Mouse (Mus musculus) kidney, adult 9 months (tissue): ENCODE results near the gene Elp6.
A peak's percentile ranks its signal among the peaks of the same experiment; 100 is the strongest.

Experiments used
- DNase-seq: peaks from one replicate; pipeline ENCODE4 v3.0.0; 2022

Elp6 gene

DNA sequence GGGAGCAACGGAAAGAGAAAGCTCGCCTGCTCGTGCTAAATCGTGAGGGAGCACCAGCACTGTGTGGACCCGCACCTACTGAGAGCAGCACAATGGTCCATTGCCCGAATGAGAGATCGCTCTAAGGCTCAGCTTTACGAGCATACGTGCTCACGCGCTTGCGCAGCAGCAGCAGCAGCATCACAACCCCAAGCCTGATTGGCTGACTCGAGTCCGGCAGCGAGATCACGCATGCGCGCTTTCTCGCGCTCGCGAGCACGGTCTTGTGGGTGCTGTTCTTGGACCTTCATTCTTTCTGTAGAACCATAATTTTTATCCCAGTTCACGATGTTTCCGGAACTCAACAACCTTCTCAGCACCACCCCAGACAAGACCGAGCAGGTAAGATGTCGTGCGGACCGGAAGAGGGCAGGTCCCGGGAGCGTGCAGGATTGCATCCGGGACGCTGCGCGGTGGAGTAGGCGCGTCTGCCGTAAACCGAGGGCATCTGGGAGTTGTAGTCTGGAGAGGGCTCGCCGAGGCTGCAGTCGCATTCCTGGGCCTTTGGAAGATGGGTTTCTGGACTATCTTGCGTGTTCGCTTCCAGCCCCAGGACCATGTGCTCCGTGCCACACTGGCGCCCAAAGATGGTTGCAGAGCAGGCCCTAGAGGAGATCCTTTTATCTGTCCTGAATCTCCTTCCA, at the start of gene Elp6:
TSS of gene Elp6 (plus strand) at position 205 of the 683 bp plus-strand sequence.
- DNase-seq = peak; percentile 95

DNA sequence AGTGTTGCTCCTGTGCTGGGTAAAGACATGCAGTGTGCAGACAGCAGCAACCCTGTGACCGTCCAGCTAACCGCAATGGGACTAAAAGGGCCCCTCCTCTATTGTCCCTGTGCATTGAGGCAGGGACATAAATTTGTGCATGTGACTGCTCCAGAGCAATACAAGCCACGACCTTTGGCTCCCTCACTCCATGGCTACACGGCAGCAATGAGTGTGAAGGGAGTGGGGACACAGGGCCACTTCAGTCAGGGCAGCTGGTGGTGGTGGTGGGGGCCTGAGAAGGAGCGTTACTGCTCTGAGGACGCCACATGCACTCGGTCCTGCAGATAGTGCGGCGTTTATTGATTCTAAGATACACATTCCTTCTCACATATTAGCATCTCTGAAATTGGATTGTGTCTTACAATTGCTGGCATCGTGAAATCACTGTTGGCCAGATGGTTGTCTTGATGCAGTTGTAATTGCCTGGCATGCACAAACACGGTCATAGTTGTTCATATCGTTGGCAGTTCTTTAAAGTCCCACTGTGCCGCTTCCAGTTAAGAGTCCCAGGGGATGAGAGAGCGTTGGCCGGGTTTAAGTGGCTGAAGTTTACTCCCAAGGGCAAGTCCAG, 49.5 kb upstream of the Elp6 start:
- DNase-seq = no peak

DNA sequence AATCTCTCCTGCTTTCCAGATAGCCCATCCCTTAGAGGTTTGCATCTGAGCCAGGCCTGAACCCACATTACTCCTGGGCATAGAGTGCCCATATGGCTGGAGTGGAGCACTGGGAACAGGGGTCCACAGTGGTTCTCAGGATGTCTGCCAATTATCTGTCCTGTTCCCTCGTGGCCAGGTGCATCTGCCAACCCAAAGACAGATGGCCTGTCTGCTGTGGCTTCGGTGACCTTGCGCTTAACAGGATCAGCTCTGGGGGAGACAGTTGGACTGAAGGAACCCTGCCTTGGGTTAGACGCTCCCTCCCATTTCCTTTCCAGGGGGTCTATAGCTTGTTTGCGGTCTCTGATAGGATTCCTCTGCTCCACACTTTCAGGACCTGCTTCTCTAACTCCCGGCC, 46.3 kb upstream of the Elp6 start:
- no peak for DNase-seq

GRCm38 (mm10) chr9:110259118-110259517, 45.9 kb upstream of the Elp6 start:
- no peak for DNase-seq

DNA sequence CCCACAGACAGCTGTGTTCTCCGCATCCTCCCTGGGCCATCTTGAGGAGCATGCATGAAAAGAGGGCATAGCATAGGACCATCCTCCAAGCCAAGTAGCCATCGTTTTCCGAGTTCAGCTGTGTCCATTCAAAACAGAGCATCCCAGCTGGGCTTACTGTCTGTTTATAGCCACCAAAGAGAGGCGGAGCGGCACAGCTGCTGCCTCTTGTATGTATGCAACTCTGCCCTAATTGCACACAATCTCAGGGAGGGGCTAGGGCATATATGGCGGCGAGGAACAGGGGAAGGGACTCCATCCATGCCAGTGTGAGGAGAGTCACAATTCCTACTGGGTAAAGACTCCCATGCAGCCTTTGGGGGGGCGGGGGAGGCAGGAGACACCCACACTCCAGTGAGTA, 41.8 kb upstream of the Elp6 start:
- no peak for DNase-seq

GRCm38 (mm10) chr9:110264991-110265390, 40.0 kb upstream of the Elp6 start:
- no peak for DNase-seq

DNA sequence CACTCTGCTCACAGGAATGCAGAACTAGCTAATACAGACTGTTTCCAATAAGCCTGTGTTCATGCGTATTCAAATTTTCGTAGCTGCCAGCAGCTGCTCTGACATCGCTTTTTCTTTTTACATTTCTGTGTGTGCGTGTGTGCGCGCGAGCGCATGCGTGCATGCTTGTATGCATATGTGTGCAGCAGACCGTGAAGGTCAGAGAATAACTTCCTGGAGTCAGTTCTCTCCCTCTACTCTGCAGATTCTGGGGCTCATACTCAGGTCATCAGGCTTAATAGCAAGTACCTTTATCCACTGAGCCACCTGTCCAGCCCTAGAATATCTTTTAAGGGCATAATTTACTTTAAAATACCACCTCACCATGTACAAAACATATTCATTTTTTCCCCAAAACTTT, 36.6 kb upstream of the Elp6 start:
- DNase-seq = no peak

GRCm38 (mm10) chr9:110272330-110272729, 32.6 kb upstream of the Elp6 start:
- DNase-seq = no peak

GRCm38 (mm10) chr9:110273507-110273906, 31.5 kb upstream of the Elp6 start:
- no peak for DNase-seq

- no peak for DNase-seq
Observed at GRCm38 (mm10) chr9:110275882-110276281, 29.1 kb upstream of the Elp6 start.

- no peak for DNase-seq
Observed at GRCm38 (mm10) chr9:110277431-110277881, 27.5 kb upstream of the Elp6 start.

- DNase-seq = no peak
Observed at GRCm38 (mm10) chr9:110284075-110284697, 20.8 kb upstream of the Elp6 start.

GRCm38 (mm10) chr9:110287321-110287924, 17.6 kb upstream of the Elp6 start:
- no peak for DNase-seq

- no peak for DNase-seq
Observed at GRCm38 (mm10) chr9:110293254-110293718, 11.7 kb upstream of the Elp6 start.

DNA sequence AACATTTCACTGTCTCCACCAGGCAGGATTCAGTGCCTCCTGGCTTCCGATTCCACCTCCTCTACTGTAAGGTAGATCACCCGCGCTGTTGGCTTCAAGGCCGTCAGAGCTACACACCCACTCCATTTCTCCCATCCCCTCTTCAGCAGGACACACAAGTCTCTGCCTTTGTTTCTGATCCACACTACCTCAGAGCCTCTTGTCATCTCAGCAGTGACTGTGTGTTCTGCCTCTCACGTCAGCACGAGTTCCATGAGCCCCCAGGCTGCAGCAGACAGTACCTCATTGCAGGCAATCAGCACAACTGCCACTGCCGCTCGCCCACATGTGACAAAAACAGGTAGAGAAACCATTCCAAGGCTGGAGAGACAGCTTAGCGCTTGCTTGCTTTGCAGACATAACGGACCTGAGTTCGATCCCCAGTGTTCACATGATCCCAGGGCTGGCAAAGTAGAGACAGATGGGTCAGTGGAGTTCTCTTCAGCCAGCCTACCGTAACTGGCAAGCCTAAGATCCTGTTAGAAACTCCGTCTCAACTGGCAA, 11.0 kb upstream of the Elp6 start:
- DNase-seq = no peak

- DNase-seq = no peak
Observed at GRCm38 (mm10) chr9:110294786-110295185, 10.2 kb upstream of the Elp6 start.

DNA sequence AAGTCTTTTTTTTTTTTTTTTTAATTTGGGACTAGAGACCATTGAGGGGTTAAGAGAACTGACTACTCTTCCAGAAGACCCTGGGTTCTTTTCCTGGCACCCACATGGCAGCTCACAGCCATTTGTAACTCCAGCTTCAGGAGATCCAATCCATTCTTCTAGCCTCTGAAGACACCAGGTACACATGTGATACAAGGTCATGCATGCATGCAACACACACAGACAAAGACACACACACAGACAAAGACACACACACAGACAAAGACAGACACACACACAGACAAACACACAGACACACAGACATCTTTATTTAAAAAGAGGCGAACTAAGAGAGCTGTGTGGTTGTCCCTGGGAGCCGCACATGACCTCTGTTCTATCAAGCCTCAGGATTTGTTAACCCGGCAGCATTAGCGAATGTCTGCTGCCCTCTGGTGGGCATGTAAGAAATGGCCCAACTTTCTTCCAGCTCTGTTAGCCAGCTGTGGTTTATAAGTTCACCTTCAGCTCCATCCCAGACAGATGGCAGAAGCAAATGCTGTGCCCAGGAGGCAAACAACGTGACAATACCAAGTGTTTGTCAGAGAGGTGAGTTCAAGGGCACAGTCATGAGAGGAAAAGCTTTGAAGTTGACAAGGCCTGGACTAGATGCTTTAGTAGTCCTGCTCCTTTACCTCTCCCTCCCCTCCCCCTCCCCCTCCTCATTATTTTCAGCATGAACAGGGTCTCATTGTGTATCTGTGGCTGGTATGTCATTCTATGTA, 7.9 kb upstream of the Elp6 start:
- DNase-seq = peak; percentile 90

- no peak for DNase-seq
Observed at GRCm38 (mm10) chr9:110304516-110304915, 457 bp upstream of the Elp6 start.

- DNase-seq = no peak
Observed at GRCm38 (mm10) chr9:110306371-110306770, 1.4 kb downstream of the Elp6 start.

- DNase-seq = no peak
Observed at GRCm38 (mm10) chr9:110314706-110315105, 9.7 kb downstream of the Elp6 start.

- DNase-seq = no peak
Observed at GRCm38 (mm10) chr9:110315410-110315809, 10.4 kb downstream of the Elp6 start.

- no peak for DNase-seq
Observed at GRCm38 (mm10) chr9:110315904-110316303, 10.9 kb downstream of the Elp6 start.

- no peak for DNase-seq
Observed at GRCm38 (mm10) chr9:110316503-110316902, 11.5 kb downstream of the Elp6 start.
